Mouse (Mus musculus) lung, embryonic 15.5 days (tissue): Measurements from ENCODE around the gene Rapgef4. TPM values are rescaled to one million over a fixed set of nuclear protein-coding genes. Genes with fewer than 3 reads are reported as not detected.

Experiments
- ATAC-seq: fragments of 200-750 bp; cut with Nextera tagmentation; 2 replicates; pipeline ENCODE4 v1.8.0; 2017; ENCODE audit warnings: moderate number of reproducible peaks, borderline replicate concordance; ENCODE audit not compliant: low FRiP score, low TSS enrichment; ENCODE audit errors: extremely low read depth
- H3K27ac ChIP-seq: fragments of 300-500 bp; sonication (generic); 2 replicates; pipeline ENCODE4 v1.5.1; 2015; ENCODE audit warnings: moderate library complexity, mild to moderate bottlenecking, inconsistent platforms
- H3K27me3 ChIP-seq: fragments of 300-500 bp; sonication (generic); 2 replicates; pipeline ENCODE4 v1.6.1; 2015; ENCODE audit warnings: inconsistent platforms
- H3K36me3 ChIP-seq: fragments of 300-500 bp; sonication (generic); 2 replicates; pipeline ENCODE4 v1.6.1; 2015; ENCODE audit warnings: inconsistent platforms
- H3K4me1 ChIP-seq: fragments of 300-500 bp; sonication (generic); 2 replicates; pipeline ENCODE4 v1.6.1; 2015; ENCODE audit warnings: inconsistent platforms
- H3K4me2 ChIP-seq: fragments of 300-500 bp; sonication (generic); 2 replicates; pipeline ENCODE4 v1.6.1; 2015; ENCODE audit warnings: inconsistent platforms, mild to moderate bottlenecking, moderate library complexity
- H3K4me3 ChIP-seq: fragments of 300-500 bp; sonication (generic); 2 replicates; pipeline ENCODE4 v1.5.1; 2015; ENCODE audit warnings: mild to moderate bottlenecking, inconsistent platforms
- H3K9ac ChIP-seq: fragments of 300-500 bp; sonication (generic); 2 replicates; pipeline ENCODE4 v1.6.1; 2015; ENCODE audit warnings: inconsistent platforms
- H3K9me3 ChIP-seq: fragments of 300-500 bp; sonication (generic); 2 replicates; pipeline ENCODE4 v1.6.1; 2016; ENCODE audit warnings: inconsistent platforms
- WGBS: fragments of 180-500 bp; shearing (Covaris S2); methylation state at CpG from one replicate; pipeline ENCODE4 v1.1.7; 2015; 5-methylcytosine and 5-hydroxymethylcytosine counted together
- polyA plus RNA-seq: library from polyadenylated mRNA; unstranded; fragments of >200 nt; fragmentation: Nextera tagmentation; extraction: Ambion mirVana; gene quantifications from 2 replicates; pipeline ENCODE4 v1.2.1, GENCODE M21; 2015

The Rapgef4 gene
- polyA plus RNA-seq, 1 experiment from 2014 or later, result 5.0 TPM

GRCm38 (mm10) chr2:72147695-72148094, 166.7 kb downstream of the Rapgef4 start:
- Histone ChIP-seq H3K27me3 (no peaks in the 10 kb centered on the region), H3K9me3 (no peaks in the 10 kb centered on the region), H3K4me1 (peaks cover 43% of the 10 kb centered on the region), H3K4me3 (no peak overlapping the region), H3K36me3 (no peaks in the 10 kb centered on the region), H3K4me2 (no peak overlapping the region), H3K9ac (no peak overlapping the region), H3K27ac (no peak overlapping the region)
- ATAC-seq, result no peak
- 65% methylated on average over 6 of the region's 6 CpGs for WGBS

- H3K4me2 ChIP-seq, result no peak overlapping the region
- no peaks in the 10 kb centered on the region for H3K9me3 ChIP-seq
- ATAC-seq, result no peak
- no peaks in the 10 kb centered on the region for H3K27me3 ChIP-seq
- no peaks in the 10 kb centered on the region for H3K36me3 ChIP-seq
- H3K27ac ChIP-seq, result no peak overlapping the region
- no peak overlapping the region for H3K9ac ChIP-seq
- no peak overlapping the region for H3K4me3 ChIP-seq
- 30% methylated on average over 4 of the region's 4 CpGs for WGBS
- H3K4me1 ChIP-seq, result peaks cover 33% of the 10 kb centered on the region
Observed at GRCm38 (mm10) chr2:72148647-72149046, 167.6 kb downstream of the Rapgef4 start.

- Histone ChIP-seq H3K9me3 (no peaks in the 10 kb centered on the region), H3K9ac (no peak overlapping the region), H3K4me2 (no peak overlapping the region), H3K27ac (no peak overlapping the region), H3K4me3 (no peak overlapping the region), H3K4me1 (peaks cover 29% of the 10 kb centered on the region), H3K27me3 (no peaks in the 10 kb centered on the region), H3K36me3 (no peaks in the 10 kb centered on the region)
- ATAC-seq, result no peak
- 29% methylated on average over 4 of the region's 4 CpGs for WGBS
Observed at GRCm38 (mm10) chr2:72149059-72149458, 168.0 kb downstream of the Rapgef4 start.

- H3K9me3 ChIP-seq, result no peaks in the 10 kb centered on the region
- 75% methylated on average over 9 of the region's 9 CpGs for WGBS
- H3K4me1 ChIP-seq, result peaks cover 15% of the 10 kb centered on the region
- H3K27me3 ChIP-seq, result no peaks in the 10 kb centered on the region
- no peak overlapping the region for H3K27ac ChIP-seq
- H3K36me3 ChIP-seq, result no peaks in the 10 kb centered on the region
- ATAC-seq, result no peak
- H3K9ac ChIP-seq, result no peak overlapping the region
- no peak overlapping the region for H3K4me2 ChIP-seq
- H3K4me3 ChIP-seq, result no peak overlapping the region
Observed at GRCm38 (mm10) chr2:72151792-72152554, 170.9 kb downstream of the Rapgef4 start.

- Histone ChIP-seq H3K4me2 (no peak overlapping the region), H3K9me3 (no peaks in the 10 kb centered on the region), H3K9ac (no peak overlapping the region), H3K27me3 (no peaks in the 10 kb centered on the region), H3K36me3 (no peaks in the 10 kb centered on the region), H3K27ac (no peak overlapping the region), H3K4me1 (peaks cover 16% of the 10 kb centered on the region), H3K4me3 (no peak overlapping the region)
- WGBS, result 83% methylated on average over 2 of the region's 2 CpGs
- ATAC-seq, result no peak
Observed at GRCm38 (mm10) chr2:72152746-72153145, 171.7 kb downstream of the Rapgef4 start.

- H3K4me2 ChIP-seq, result no peak overlapping the region
- peaks cover 17% of the 10 kb centered on the region for H3K4me1 ChIP-seq
- WGBS, result 61% methylated on average over 1 of the region's 1 CpGs
- H3K4me3 ChIP-seq, result no peak overlapping the region
- H3K9me3 ChIP-seq, result no peaks in the 10 kb centered on the region
- no peaks in the 10 kb centered on the region for H3K27me3 ChIP-seq
- H3K9ac ChIP-seq, result no peak overlapping the region
- no peak for ATAC-seq
- no peaks in the 10 kb centered on the region for H3K36me3 ChIP-seq
- no peak overlapping the region for H3K27ac ChIP-seq
Observed at GRCm38 (mm10) chr2:72153851-72154250, 172.8 kb downstream of the Rapgef4 start.

GRCm38 (mm10) chr2:72155102-72155773, 174.2 kb downstream of the Rapgef4 start:
- H3K9ac ChIP-seq, result no peak overlapping the region
- peaks cover 16% of the 10 kb centered on the region for H3K4me1 ChIP-seq
- ATAC-seq, result no peak
- no peak overlapping the region for H3K4me2 ChIP-seq
- no peaks in the 10 kb centered on the region for H3K36me3 ChIP-seq
- H3K27ac ChIP-seq, result 0 out of 2 replicates have a peak overlapping the region, but pooled peaks have one; percentile 22
- no peaks in the 10 kb centered on the region for H3K9me3 ChIP-seq
- no peaks in the 10 kb centered on the region for H3K27me3 ChIP-seq
- WGBS, result 35% methylated on average over 8 of the region's 8 CpGs
- H3K4me3 ChIP-seq, result no peak overlapping the region

- WGBS, result 80% methylated on average over 5 of the region's 5 CpGs
- ATAC-seq, result no peak
Observed at GRCm38 (mm10) chr2:72156484-72156883, 175.4 kb downstream of the Rapgef4 start.

GRCm38 (mm10) chr2:72157561-72157960, 176.5 kb downstream of the Rapgef4 start:
- Histone ChIP-seq H3K4me1 (peaks cover 16% of the 10 kb centered on the region), H3K36me3 (no peaks in the 10 kb centered on the region), H3K27ac (no peak overlapping the region), H3K27me3 (no peaks in the 10 kb centered on the region), H3K4me3 (no peak overlapping the region), H3K4me2 (no peak overlapping the region), H3K9ac (no peak overlapping the region), H3K9me3 (no peaks in the 10 kb centered on the region)
- WGBS, result 11% methylated on average over 9 of the region's 9 CpGs
- peak; percentile 31; the same call in 1 of the 2 replicates for ATAC-seq

More at GRCm38 (mm10) chr2:72156484-72156883, 175.4 kb downstream of the Rapgef4 start:
- H3K4me3 ChIP-seq, result no peak overlapping the region
- H3K9ac ChIP-seq, result no peak overlapping the region
- no peaks in the 10 kb centered on the region for H3K36me3 ChIP-seq
- no peak overlapping the region for H3K4me2 ChIP-seq
- no peak overlapping the region for H3K27ac ChIP-seq
- H3K4me1 ChIP-seq, result peaks cover 16% of the 10 kb centered on the region
- no peaks in the 10 kb centered on the region for H3K9me3 ChIP-seq
- H3K27me3 ChIP-seq, result no peaks in the 10 kb centered on the region

GRCm38 (mm10) chr2:72158045-72158444, 177.0 kb downstream of the Rapgef4 start:
- 62% methylated on average over 5 of the region's 5 CpGs for WGBS
- Histone ChIP-seq H3K4me3 (no peak overlapping the region), H3K36me3 (no peaks in the 10 kb centered on the region), H3K9ac (no peak overlapping the region), H3K4me1 (peaks cover 16% of the 10 kb centered on the region), H3K27ac (no peak overlapping the region), H3K27me3 (no peaks in the 10 kb centered on the region), H3K9me3 (no peaks in the 10 kb centered on the region), H3K4me2 (no peak overlapping the region)
- no peak for ATAC-seq

GRCm38 (mm10) chr2:72158691-72159225, 177.7 kb downstream of the Rapgef4 start:
- no peak for ATAC-seq
- H3K4me2 ChIP-seq, result no peak overlapping the region
- H3K4me3 ChIP-seq, result no peak overlapping the region
- H3K27ac ChIP-seq, result no peak overlapping the region
- WGBS, result 67% methylated on average over 10 of the region's 10 CpGs
- no peaks in the 10 kb centered on the region for H3K27me3 ChIP-seq
- no peaks in the 10 kb centered on the region for H3K36me3 ChIP-seq
- H3K4me1 ChIP-seq, result peaks cover 16% of the 10 kb centered on the region
- H3K9me3 ChIP-seq, result no peaks in the 10 kb centered on the region
- no peak overlapping the region for H3K9ac ChIP-seq

GRCm38 (mm10) chr2:72159281-72159680, 178.2 kb downstream of the Rapgef4 start:
- Histone ChIP-seq H3K27ac (no peak overlapping the region), H3K36me3 (no peaks in the 10 kb centered on the region), H3K9ac (no peak overlapping the region), H3K4me1 (peaks cover 16% of the 10 kb centered on the region), H3K4me3 (no peak overlapping the region), H3K9me3 (no peaks in the 10 kb centered on the region), H3K4me2 (no peak overlapping the region), H3K27me3 (no peaks in the 10 kb centered on the region)
- no peak for ATAC-seq
- WGBS, result 73% methylated on average over 6 of the region's 6 CpGs
